Mouse (Mus musculus) embryonic facial prominence, embryonic 10.5 days (tissue): ENCODE measurements around the gene Glt1d1. TPM values are rescaled to one million over a fixed set of nuclear protein-coding genes. Genes with fewer than 3 reads are reported as not detected.

Experiments
- DNase-seq: peaks from one replicate; pipeline ENCODE4 v3.0.0-alpha.2; 2017; ENCODE audit warnings: low spot score
- H3K27ac ChIP-seq: fragments of 300-500 bp; sonication (generic); replicated peaks from 2 replicates; pipeline ENCODE4 v1.5.1; 2016; ENCODE audit warnings: mild to moderate bottlenecking
- H3K27me3 ChIP-seq: fragments of 300-500 bp; sonication (generic); replicated peaks from 2 replicates; pipeline ENCODE4 v1.6.1; 2016; ENCODE audit warnings: low read depth, mild to moderate bottlenecking; ENCODE audit not compliant: poor library complexity, severe bottlenecking
- H3K36me3 ChIP-seq: fragments of 300-500 bp; sonication (generic); replicated peaks from 2 replicates; pipeline ENCODE4 v1.6.1; 2016; ENCODE audit warnings: mild to moderate bottlenecking, moderate library complexity
- H3K4me1 ChIP-seq: fragments of 300-500 bp; sonication (generic); 2 replicates; pipeline ENCODE4 v1.6.1; 2016
- H3K4me3 ChIP-seq: fragments of 300-500 bp; sonication (generic); 2 replicates; pipeline ENCODE4 v1.5.1; 2016; ENCODE audit warnings: mild to moderate bottlenecking, moderate library complexity
- H3K9me3 ChIP-seq: fragments of 300-500 bp; sonication (generic); 2 replicates; pipeline ENCODE4 v1.6.1; 2016; ENCODE audit warnings: mild to moderate bottlenecking
- WGBS: fragments of 180-500 bp; shearing (Covaris S2); methylation state at CpG from one replicate; pipeline ENCODE4 v1.1.7; 2016; 5-methylcytosine and 5-hydroxymethylcytosine counted together
- polyA plus RNA-seq: library from polyadenylated mRNA; unstranded; fragments of >200 nt; fragmentation: Nextera tagmentation; extraction: Ambion mirVana; gene quantifications from 2 replicates; pipeline ENCODE4 v1.2.1, GENCODE M21; 2016

Glt1d1 gene
- 1.3 and 1.8 TPM in 2 replicates for polyA plus RNA-seq

DNA sequence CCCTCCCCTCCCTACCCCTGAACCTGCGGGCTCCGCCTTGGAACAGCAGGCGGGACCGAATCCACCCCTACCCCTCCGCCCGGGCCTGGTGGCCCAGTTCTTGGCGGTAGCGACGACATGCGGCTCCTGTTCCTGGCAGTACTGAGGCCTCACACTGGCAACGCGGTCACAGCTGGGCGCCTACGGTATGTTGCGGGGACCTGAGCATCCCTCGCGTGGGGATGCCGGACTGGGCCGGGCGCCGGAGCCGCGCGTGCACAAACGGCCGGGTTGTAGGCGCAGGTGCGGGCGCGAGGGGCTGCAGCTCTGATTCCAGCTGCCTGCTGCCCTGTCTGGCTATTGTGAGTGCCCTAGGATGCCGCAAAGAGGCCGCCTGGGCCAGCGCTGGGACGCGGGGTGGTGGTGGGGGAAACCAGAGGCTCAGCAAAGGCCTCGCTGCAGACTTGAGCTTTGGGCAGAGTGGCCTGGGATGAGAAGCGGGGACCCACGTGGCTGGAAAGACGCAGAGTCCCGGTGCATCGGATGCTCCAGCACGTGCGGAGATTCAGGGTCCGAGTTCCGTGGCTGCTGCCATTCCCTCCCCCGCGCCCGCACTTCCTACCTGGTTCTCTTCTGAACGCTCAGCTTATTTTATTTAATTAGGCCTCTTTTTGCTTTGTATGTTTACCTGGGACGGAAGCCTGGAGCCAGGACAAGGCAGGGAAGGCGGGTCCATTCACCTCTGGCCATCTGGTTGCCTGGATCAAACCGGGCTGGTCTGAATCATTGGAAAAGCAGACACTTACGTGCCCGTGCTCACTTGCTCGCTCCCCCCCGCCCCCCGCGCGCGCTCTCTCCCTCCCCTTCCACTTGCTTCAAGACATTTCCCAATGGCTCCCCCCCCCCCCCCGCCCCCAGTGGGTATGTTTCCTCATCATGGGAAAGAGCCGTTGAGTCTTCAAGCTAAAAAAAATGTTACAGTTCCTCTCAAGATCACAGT lies at the start of gene Glt1d1, which contains the start of gene Slc15a4:
TSS of gene Glt1d1 (plus strand) at position 96 of the 979 bp plus-strand sequence.
TSS of gene Slc15a4 (minus strand) at position 731 of the 979 bp plus-strand sequence.
- under 1% methylated on average over 61 of the region's 62 CpGs for WGBS
- DNase-seq = peak; percentile 71
- peak within 1 kb of the TSS; percentile 83 for H3K27ac ChIP-seq

DNA sequence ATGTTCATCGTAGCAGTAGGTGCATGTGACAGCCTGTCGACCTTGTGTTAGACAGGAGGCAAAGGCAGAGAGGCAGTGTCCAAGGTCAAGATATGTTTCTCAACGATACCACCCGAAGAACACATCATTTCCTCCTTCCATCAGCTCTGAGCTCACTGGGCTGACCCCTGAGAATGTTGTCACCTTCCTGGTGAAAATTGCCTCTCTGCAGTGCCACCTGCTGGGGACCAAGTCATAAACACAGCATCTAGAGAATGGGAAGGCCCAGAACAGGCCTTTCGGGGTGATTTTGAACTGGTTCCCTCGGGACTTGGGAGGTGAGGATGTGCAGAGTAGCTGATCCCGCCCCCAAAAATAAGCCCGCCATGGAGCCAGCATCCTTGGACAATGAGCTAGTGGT lies 48.4 kb upstream of the Glt1d1 start:
- H3K27ac ChIP-seq = no peak overlapping the region
- no peaks in the 10 kb centered on the region for H3K4me1 ChIP-seq
- H3K9me3 ChIP-seq = no peaks in the 10 kb centered on the region
- no peaks in the 10 kb centered on the region for H3K27me3 ChIP-seq
- H3K36me3 ChIP-seq = no peaks in the 10 kb centered on the region
- WGBS = 86% methylated on average over 8 of the region's 8 CpGs
- peak; percentile 14 for DNase-seq
- no peak overlapping the region for H3K4me3 ChIP-seq

More for the DNA sequence above, at the start of gene Glt1d1, which contains the start of gene Slc15a4:
- Histone ChIP-seq H3K36me3 (no peaks in the 10 kb centered on the region), H3K9me3 (no peaks in the 10 kb centered on the region), H3K4me1 (peaks cover 21% of the 10 kb centered on the region), H3K27me3 (peaks cover 29% of the 10 kb centered on the region), H3K4me3 (peak within 1 kb of the TSS; percentile 77)

DNA sequence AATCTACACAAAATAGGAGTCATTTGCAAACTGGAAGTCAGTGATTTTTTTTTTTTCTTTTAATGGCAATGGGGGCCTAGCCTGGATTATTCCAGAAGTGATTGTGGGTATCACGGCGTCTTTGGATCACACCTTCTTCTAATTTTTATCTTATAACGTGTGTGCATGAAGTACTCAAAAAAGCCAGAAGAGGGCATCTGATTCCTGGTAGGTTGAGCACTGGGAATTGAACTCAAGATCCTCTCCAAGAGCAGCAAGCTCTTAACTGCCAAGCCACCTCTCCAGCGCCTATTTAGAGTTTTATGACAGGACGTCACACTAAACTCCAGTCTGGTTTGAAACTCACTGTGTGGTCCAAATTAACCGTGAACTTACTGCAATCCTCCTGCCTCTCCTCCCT lies 44.2 kb upstream of the Glt1d1 start:
- WGBS = 73% methylated on average over 6 of the region's 6 CpGs
- no peaks in the 10 kb centered on the region for H3K4me1 ChIP-seq
- H3K36me3 ChIP-seq = peaks cover 30% of the 10 kb centered on the region
- H3K27me3 ChIP-seq = no peaks in the 10 kb centered on the region
- no peaks in the 10 kb centered on the region for H3K9me3 ChIP-seq
- no peak for DNase-seq
- H3K27ac ChIP-seq = no peak overlapping the region
- no peak overlapping the region for H3K4me3 ChIP-seq

DNA sequence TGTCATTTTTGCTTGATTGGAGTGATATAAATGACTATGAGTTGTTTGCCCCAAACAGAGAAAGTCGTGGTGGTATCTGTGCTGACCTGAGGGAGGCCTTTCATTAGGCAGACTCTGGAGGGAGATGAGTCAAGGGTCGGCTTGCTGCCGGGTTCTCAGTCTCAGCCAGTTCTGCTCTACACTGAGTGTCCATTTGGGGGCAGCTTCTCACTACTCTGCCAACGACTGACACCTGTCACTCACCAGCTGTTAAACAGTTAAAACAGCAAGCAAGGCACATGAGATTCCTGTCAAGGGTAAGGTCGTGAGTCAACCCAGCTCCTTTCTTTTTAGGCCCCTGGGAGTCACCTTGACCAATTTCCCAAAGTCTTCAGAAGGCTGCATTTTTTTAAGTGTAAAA lies 39.7 kb upstream of the Glt1d1 start:
- WGBS = 80% methylated on average over 5 of the region's 5 CpGs
- Histone ChIP-seq H3K4me3 (no peak overlapping the region), H3K4me1 (no peaks in the 10 kb centered on the region), H3K9me3 (no peaks in the 10 kb centered on the region), H3K36me3 (peaks cover 76% of the 10 kb centered on the region), H3K27me3 (no peaks in the 10 kb centered on the region), H3K27ac (no peak overlapping the region)
- no peak for DNase-seq

DNA sequence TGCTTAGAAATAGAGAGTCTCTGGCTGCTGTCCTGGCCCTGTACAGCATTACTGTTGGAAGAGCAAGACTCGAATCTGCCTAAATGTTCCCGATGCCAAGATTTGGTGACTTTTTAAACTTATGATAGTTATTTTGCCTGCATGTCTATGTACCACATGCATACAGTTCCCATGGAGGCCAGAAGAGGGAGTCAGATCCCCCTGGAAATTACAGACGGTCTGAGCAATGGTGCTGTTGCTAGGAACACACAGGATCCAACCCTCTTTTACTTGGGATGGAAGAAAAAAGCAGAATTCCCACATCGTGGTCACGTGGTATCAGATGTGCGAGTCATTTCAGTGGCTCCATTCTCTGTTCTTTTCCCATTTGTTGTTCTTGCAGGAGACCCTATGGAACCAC lies 39.2 kb upstream of the Glt1d1 start:
- 85% methylated on average over 6 of the region's 6 CpGs for WGBS
- peaks cover 80% of the 10 kb centered on the region for H3K36me3 ChIP-seq
- H3K4me1 ChIP-seq = no peaks in the 10 kb centered on the region
- no peaks in the 10 kb centered on the region for H3K9me3 ChIP-seq
- H3K4me3 ChIP-seq = no peak overlapping the region
- H3K27ac ChIP-seq = no peak overlapping the region
- peak; percentile 17 for DNase-seq
- H3K27me3 ChIP-seq = no peaks in the 10 kb centered on the region

DNA sequence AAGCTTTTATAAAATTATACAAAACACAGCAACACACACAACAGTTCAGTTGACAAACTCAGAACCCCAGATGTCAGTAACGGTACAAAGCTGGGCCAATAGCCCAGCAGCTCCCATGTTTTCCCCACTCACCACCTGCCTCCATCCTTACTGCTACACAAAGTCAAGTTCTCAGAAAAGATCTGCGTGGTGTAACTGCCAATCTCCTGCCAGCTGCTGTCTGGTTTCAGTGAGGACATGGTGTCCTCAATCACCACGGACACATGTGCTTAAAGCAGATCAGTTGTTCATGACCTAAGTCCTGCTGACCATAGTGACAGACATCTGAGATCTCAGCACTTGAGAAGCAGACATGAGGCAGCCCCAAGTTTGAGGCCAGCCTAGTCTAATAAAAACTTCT lies 36.4 kb upstream of the Glt1d1 start:
- Histone ChIP-seq H3K27ac (no peak overlapping the region), H3K9me3 (no peaks in the 10 kb centered on the region), H3K36me3 (peaks cover 96% of the 10 kb centered on the region), H3K4me1 (no peaks in the 10 kb centered on the region), H3K27me3 (no peaks in the 10 kb centered on the region), H3K4me3 (no peak overlapping the region)
- DNase-seq = no peak
- WGBS = 93% methylated on average over 3 of the region's 3 CpGs

DNA sequence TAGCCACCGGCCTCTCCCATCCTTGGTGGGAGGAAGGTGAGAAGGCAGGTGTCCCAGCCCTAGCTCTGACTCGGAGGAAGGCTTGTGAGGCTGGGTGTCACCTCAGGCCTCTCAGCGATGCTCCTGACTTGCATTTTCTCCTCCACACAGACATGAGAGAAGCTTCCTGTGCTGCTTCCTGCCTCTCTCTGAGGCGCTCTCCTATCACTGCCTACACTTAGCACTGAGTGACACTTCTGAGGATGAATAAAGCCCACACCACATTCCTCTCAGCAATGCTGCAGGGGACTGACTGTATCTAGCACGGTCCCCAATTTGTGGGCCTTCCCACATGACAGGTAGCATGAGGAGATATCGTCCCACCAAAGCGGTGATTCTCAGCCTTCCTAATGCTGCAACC lies 35.2 kb upstream of the Glt1d1 start:
- peaks cover 99% of the 10 kb centered on the region for H3K36me3 ChIP-seq
- no peak overlapping the region for H3K4me3 ChIP-seq
- no peak for DNase-seq
- no peaks in the 10 kb centered on the region for H3K4me1 ChIP-seq
- H3K27me3 ChIP-seq = no peaks in the 10 kb centered on the region
- WGBS = 87% methylated on average over 7 of the region's 7 CpGs
- H3K27ac ChIP-seq = no peak overlapping the region
- H3K9me3 ChIP-seq = no peaks in the 10 kb centered on the region

DNA sequence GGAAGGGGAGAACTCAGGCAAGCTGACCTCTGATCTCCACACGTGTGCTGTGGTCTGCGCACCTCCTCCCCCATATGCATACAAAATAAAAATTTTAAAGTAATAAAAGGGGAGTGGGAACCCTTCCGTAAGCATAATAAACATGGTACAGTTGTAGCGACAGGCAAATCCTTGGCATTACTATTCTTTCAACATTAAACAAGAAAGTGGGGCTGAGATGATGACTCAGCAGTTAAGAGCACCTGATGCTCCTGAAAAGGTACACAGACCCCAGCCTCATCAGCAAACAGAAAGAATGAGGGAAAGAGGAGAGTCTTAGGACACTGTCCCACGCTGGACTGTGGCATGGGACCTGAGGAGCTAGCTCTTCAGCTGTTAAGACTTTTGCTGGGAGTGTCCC lies 29.1 kb upstream of the Glt1d1 start:
- Histone ChIP-seq H3K27me3 (no peaks in the 10 kb centered on the region), H3K4me3 (no peak overlapping the region), H3K36me3 (peaks cover 99% of the 10 kb centered on the region), H3K27ac (no peak overlapping the region), H3K9me3 (no peaks in the 10 kb centered on the region), H3K4me1 (no peaks in the 10 kb centered on the region)
- 94% methylated on average over 5 of the region's 5 CpGs for WGBS
- no peak for DNase-seq

DNA sequence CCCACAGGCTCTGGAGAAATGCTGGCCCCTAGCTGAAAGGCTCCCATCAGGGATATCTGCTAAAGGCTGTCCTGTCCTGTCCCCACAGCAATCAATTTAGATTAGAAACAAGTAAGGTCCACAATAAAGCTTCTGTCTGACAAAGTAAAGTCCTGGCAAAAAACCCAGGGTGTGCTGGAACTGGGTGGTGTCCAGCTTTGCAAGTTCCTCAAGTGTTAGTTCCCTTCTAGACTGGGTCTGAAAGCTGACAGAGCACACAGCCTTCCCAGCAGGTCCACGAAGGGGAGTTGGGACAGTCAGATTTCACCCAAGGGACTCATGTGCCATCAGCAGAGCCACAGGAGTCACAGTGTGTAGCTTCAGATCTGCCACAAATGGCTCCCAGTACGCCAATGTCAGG lies 24.6 kb upstream of the Glt1d1 start:
- DNase-seq = no peak
- Histone ChIP-seq H3K27me3 (no peaks in the 10 kb centered on the region), H3K4me1 (0 out of 2 replicates have a peak, but pooled peaks cover 3% of the 10 kb centered on the region), H3K27ac (no peak overlapping the region), H3K9me3 (no peaks in the 10 kb centered on the region), H3K36me3 (peaks cover 68% of the 10 kb centered on the region), H3K4me3 (no peak overlapping the region)
- WGBS = 94% methylated on average over 2 of the region's 2 CpGs

DNA sequence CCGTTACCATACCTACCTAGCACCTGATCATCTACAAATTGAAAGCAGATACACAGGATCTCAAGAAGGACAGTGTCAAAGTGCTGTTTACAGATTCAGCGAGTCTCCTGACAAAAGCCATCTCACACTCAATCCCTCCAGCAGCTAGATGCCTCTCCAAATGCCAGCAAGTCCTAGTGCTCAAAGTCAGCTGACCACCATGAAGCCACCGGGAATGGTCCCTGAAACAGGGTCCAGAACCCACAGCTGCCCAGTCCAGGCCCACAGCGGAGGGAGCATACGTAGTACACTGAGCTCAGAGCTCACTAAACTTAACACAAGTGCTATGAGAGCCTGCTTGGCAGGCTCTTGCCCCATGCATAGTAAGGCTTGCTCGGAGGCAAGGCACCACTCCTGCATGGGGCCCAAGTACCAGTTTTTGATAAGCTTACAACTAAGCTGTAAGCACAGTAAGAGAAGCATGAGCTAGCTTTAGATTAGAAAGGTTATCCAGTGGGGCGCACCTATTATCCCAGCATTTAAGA lies 22.8 kb upstream of the Glt1d1 start:
- WGBS = 90% methylated on average over 7 of the region's 7 CpGs
- no peak overlapping the region for H3K4me3 ChIP-seq
- H3K27me3 ChIP-seq = no peaks in the 10 kb centered on the region
- no peak for DNase-seq
- no peaks in the 10 kb centered on the region for H3K9me3 ChIP-seq
- no peak overlapping the region for H3K27ac ChIP-seq
- H3K4me1 ChIP-seq = 0 out of 2 replicates have a peak, but pooled peaks cover 6% of the 10 kb centered on the region
- peaks cover 51% of the 10 kb centered on the region for H3K36me3 ChIP-seq

DNA sequence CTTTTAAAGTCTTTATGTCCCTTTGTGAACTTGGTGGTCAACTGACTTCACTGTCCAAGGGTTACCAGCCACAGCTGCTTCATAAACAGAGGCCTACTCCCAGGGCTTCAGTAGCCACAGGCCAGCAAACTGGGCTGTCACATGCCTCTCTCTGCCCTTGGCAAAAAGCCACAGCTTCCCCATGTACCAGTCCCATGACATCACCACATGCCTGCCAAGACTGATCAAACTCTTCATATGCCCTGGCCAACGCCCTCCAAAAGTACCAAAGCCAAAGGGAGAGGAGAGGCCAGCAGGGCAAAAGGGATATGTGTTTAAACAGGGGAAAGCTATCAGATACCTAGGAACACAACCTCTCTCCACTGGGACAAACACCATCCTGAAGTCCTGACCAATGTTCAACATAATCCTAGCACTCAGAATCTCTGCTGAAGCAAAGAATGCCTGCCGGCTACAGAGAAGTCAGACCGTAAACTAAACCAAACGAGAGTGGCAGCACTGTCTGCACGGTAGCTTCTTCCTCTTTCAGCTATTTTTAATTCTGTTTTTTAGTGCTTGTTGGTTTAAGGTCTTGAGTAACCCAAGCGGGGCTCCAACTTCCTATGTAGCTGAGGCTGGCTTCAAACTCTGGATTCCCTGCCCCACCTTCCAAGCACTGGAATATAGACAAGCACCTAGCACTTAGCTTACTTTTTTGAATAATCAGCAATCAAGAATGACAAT lies 21.1 kb upstream of the Glt1d1 start:
- Histone ChIP-seq H3K4me1 (peaks cover 20% of the 10 kb centered on the region), H3K27ac (no peak overlapping the region), H3K4me3 (no peak overlapping the region), H3K36me3 (peaks cover 34% of the 10 kb centered on the region), H3K9me3 (no peaks in the 10 kb centered on the region), H3K27me3 (no peaks in the 10 kb centered on the region)
- WGBS = 82% methylated on average over 6 of the region's 6 CpGs
- no peak for DNase-seq

DNA sequence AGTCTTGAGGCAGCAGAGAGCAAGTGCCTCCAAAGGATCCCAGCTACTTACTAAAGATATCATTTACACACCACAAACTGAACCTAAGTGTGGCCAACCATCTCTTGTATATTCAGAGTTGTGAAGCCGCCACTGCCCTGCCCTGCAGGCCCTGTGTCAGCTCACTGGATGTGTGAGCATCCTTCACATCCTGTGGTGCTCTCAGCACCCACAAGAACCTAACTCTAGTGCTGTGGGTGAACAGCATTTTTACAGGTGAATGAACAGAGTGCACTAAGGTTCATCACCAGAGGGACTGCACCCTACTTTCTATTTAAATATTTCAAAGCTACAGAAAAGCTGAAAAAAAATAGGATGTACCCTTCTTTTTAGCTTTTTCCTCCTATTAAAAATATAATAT lies 20.2 kb upstream of the Glt1d1 start:
- Histone ChIP-seq H3K27me3 (no peaks in the 10 kb centered on the region), H3K4me1 (peaks cover 25% of the 10 kb centered on the region), H3K36me3 (peaks cover 24% of the 10 kb centered on the region), H3K27ac (no peak overlapping the region), H3K4me3 (no peak overlapping the region), H3K9me3 (no peaks in the 10 kb centered on the region)
- no peak for DNase-seq
- WGBS = 75% methylated on average over 1 of the region's 1 CpGs
